Mouse (Mus musculus): ENCODE measurements around the gene Hepacam. TPM values are rescaled to one million over a fixed set of nuclear protein-coding genes. Genes with fewer than 3 reads are reported as not detected.

The Hepacam gene
- polyA plus RNA-seq, 1 experiment = not detected

- H3K36me3 ChIP-seq (ENCODE audit: control insufficient read depth, insufficient read depth, low read length) = no peaks in the 10 kb centered on the region
- no peak overlapping the region for H3K27ac ChIP-seq (ENCODE audit: insufficient read depth, low read length)
- WGBS = 70% methylated on average over 4 of the region's 4 CpGs
- no peaks in the 10 kb centered on the region for H3K27me3 ChIP-seq (ENCODE audit: control insufficient read depth, insufficient read depth, low read length)
- DNase-seq (ENCODE audit: low read depth in 1 of 2, low spot score in 2 of 2) = no peak
- H3K4me1 ChIP-seq (ENCODE audit: control insufficient read depth, insufficient read depth, insufficient read length) = peaks cover 5% of the 10 kb centered on the region; the same call in 1 of the 2 replicates
- no peak overlapping the region for H3K4me3 ChIP-seq (ENCODE audit: extremely low read depth, insufficient read depth, insufficient read length)
- no peak for TF ChIP-seq CTCF (IDR thresholded peaks at IDR 0.05; ENCODE audit: extremely low read depth, insufficient read depth, insufficient read length, insufficient replicate concordance)
- TF ChIP-seq POLR2A (IDR thresholded peaks at IDR 0.05; ENCODE audit: low read depth, low read length) = no peak
These were observed 51.6 kb downstream of the Hepacam start for GRCm38 (mm10) chr9:37418791-37419190.

DNA sequence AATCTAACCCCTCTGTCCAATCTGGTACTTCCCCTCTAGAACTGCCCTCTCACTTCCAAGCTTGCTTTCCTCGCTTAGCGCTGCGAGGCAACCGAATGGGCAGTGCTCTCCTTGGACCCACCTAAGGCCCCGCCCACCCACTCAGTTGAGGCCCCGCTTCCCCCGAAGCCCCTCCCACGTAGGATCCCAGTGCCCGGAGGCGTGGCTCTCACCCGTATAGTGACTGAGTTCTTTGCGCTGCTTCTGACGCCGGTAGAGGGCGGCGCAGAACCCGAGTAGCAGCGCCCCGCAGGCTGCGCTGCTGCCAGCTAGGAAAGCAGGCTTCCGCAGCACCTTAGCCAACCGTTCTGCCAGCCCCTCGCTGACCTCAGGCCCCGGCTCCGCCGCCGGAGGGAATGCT lies 53.5 kb downstream of the Hepacam start:
- no peak overlapping the region for H3K27ac ChIP-seq (ENCODE audit: insufficient read depth, low read length)

DNA sequence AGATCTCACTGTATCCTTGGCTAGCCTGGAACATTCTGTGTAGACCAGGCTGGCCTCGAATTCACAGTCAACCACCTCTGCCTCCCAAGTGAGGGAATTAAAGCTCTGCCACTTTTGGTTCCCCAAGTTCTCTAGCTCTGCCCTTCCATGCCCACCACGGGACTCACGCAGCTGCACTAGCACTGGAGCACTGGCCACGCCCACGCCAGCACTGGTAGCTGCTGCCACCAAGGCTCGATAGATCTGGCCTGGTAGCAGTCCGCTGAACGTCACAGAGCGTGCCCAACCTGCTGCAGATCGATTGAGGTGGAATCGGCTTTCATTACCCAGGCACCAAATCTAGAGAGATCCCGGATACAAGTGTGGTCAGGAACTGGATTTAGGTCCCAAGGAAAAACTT lies 54.1 kb downstream of the Hepacam start:
- TF ChIP-seq POLR2A (IDR thresholded peaks at IDR 0.05; ENCODE audit: low read depth, low read length) = no peak
- no peak for TF ChIP-seq CTCF (IDR thresholded peaks at IDR 0.05; ENCODE audit: extremely low read depth, insufficient read depth, insufficient read length, insufficient replicate concordance)
- Histone ChIP-seq H3K27me3 (ENCODE audit: control insufficient read depth, insufficient read depth, low read length) (no peaks in the 10 kb centered on the region), H3K36me3 (ENCODE audit: control insufficient read depth, insufficient read depth, low read length) (no peaks in the 10 kb centered on the region), H3K27ac (ENCODE audit: insufficient read depth, low read length) (no peak overlapping the region), H3K4me3 (ENCODE audit: extremely low read depth, insufficient read depth, insufficient read length) (no peak overlapping the region), H3K4me1 (ENCODE audit: control insufficient read depth, insufficient read depth, insufficient read length) (peaks cover 5% of the 10 kb centered on the region; the same call in 1 of the 2 replicates)
- no peak for DNase-seq (ENCODE audit: low read depth in 1 of 2, low spot score in 2 of 2)
- 18% methylated on average over 12 of the region's 12 CpGs for WGBS

More for the DNA sequence above, 53.5 kb downstream of the Hepacam start:
- H3K4me3 ChIP-seq (ENCODE audit: extremely low read depth, insufficient read depth, insufficient read length) = peak overlapping the region; percentile 22; the same call in 1 of the 2 replicates
- TF ChIP-seq CTCF (IDR thresholded peaks at IDR 0.05; ENCODE audit: extremely low read depth, insufficient read depth, insufficient read length, insufficient replicate concordance) = peak; percentile 48; the same call in 1 of the 2 replicates
- no peak for TF ChIP-seq POLR2A (IDR thresholded peaks at IDR 0.05; ENCODE audit: low read depth, low read length)
- H3K4me1 ChIP-seq (ENCODE audit: control insufficient read depth, insufficient read depth, insufficient read length) = peaks cover 5% of the 10 kb centered on the region; the same call in 1 of the 2 replicates
- DNase-seq (ENCODE audit: low read depth in 1 of 2, low spot score in 2 of 2) = peak; percentile 60 to 77
- under 1% methylated on average over 27 of the region's 27 CpGs for WGBS
- no peaks in the 10 kb centered on the region for H3K36me3 ChIP-seq (ENCODE audit: control insufficient read depth, insufficient read depth, low read length)
- no peaks in the 10 kb centered on the region for H3K27me3 ChIP-seq (ENCODE audit: control insufficient read depth, insufficient read depth, low read length)

GRCm38 (mm10) chr9:37429326-37429725 lies 62.2 kb downstream of the Hepacam start:
- TF ChIP-seq CTCF (IDR thresholded peaks at IDR 0.05; ENCODE audit: extremely low read depth, insufficient read depth, insufficient read length, insufficient replicate concordance) (no peak), POLR2A (IDR thresholded peaks at IDR 0.05; ENCODE audit: low read depth, low read length) (no peak)
- Histone ChIP-seq H3K4me1 (ENCODE audit: control insufficient read depth, insufficient read depth, insufficient read length) (no peaks in the 10 kb centered on the region; the same call in 1 of the 2 replicates), H3K27ac (ENCODE audit: insufficient read depth, low read length) (no peak overlapping the region), H3K4me3 (ENCODE audit: extremely low read depth, insufficient read depth, insufficient read length) (no peak overlapping the region), H3K36me3 (ENCODE audit: control insufficient read depth, insufficient read depth, low read length) (no peaks in the 10 kb centered on the region), H3K27me3 (ENCODE audit: control insufficient read depth, insufficient read depth, low read length) (peaks cover 17% of the 10 kb centered on the region)
- DNase-seq (ENCODE audit: low read depth in 1 of 2, low spot score in 2 of 2) = no peak
- WGBS = 47% methylated on average over 26 of the region's 26 CpGs

DNA sequence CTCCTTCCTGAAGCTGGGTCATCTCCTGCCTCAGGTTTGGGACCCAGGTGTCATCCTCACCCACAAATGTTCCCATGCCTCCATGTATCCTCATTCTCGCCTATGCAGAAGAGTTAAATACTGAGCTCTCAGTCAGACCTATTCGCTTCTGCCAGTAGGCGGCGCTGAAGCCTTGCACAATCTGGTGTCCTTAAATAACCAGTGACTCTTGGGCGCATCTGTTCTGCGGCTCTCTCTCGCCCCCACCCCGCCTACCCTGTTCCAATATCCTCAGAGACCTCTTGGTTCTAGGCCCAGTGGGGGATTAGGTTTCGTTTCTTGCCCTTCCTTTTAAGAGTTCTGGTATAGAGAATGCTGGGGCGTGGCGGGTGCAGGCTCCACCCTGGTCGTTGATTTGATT lies 63.4 kb downstream of the Hepacam start:
- Histone ChIP-seq H3K4me3 (ENCODE audit: extremely low read depth, insufficient read depth, insufficient read length) (no peak overlapping the region), H3K36me3 (ENCODE audit: control insufficient read depth, insufficient read depth, low read length) (no peaks in the 10 kb centered on the region), H3K4me1 (ENCODE audit: control insufficient read depth, insufficient read depth, insufficient read length) (no peaks in the 10 kb centered on the region; the same call in 1 of the 2 replicates), H3K27ac (ENCODE audit: insufficient read depth, low read length) (no peak overlapping the region), H3K27me3 (ENCODE audit: control insufficient read depth, insufficient read depth, low read length) (peaks cover 20% of the 10 kb centered on the region)
- WGBS = 4% methylated on average over 12 of the region's 12 CpGs
- TF ChIP-seq POLR2A (IDR thresholded peaks at IDR 0.05; ENCODE audit: low read depth, low read length) (no peak), CTCF (IDR thresholded peaks at IDR 0.05; ENCODE audit: extremely low read depth, insufficient read depth, insufficient read length, insufficient replicate concordance) (peak; percentile 81; the same call in 1 of the 2 replicates)
- DNase-seq (ENCODE audit: low read depth in 1 of 2, low spot score in 2 of 2) = peak; percentile 58 to 71

GRCm38 (mm10) chr9:37432026-37432666 lies 65.0 kb downstream of the Hepacam start:
- Histone ChIP-seq H3K4me3 (ENCODE audit: extremely low read depth, insufficient read depth, insufficient read length) (no peak overlapping the region), H3K27me3 (ENCODE audit: control insufficient read depth, insufficient read depth, low read length) (peaks cover 20% of the 10 kb centered on the region), H3K27ac (ENCODE audit: insufficient read depth, low read length) (no peak overlapping the region), H3K4me1 (ENCODE audit: control insufficient read depth, insufficient read depth, insufficient read length) (no peaks in the 10 kb centered on the region; the same call in 1 of the 2 replicates), H3K36me3 (ENCODE audit: control insufficient read depth, insufficient read depth, low read length) (no peaks in the 10 kb centered on the region)
- no peak for TF ChIP-seq CTCF (IDR thresholded peaks at IDR 0.05; ENCODE audit: extremely low read depth, insufficient read depth, insufficient read length, insufficient replicate concordance)
- TF ChIP-seq POLR2A (IDR thresholded peaks at IDR 0.05; ENCODE audit: low read depth, low read length) = no peak
- no peak for DNase-seq (ENCODE audit: low read depth in 1 of 2, low spot score in 2 of 2)
- WGBS = 3% methylated on average over 17 of the region's 17 CpGs

Measured in spleen, adult 2 months (tissue).